Mouse (Mus musculus) adrenal gland, postnatal 14 days (tissue): Measurements from ENCODE around the gene Gm11733. TPM values are rescaled to one million over a fixed set of nuclear protein-coding genes. Genes with fewer than 3 reads are reported as not detected.

Source experiments
- DNase-seq: peaks from one replicate; pipeline ENCODE4 v3.0.0; 2021; ENCODE audit warnings: mixed read lengths
- total RNA-seq: library from RNA; stranded (reverse); gene quantifications from 2 replicates; pipeline ENCODE4 v1.2.3, GENCODE M21; 2021

Gm11733 gene
- total RNA-seq, 1 experiment from 2014 or later, result not detected

DNA sequence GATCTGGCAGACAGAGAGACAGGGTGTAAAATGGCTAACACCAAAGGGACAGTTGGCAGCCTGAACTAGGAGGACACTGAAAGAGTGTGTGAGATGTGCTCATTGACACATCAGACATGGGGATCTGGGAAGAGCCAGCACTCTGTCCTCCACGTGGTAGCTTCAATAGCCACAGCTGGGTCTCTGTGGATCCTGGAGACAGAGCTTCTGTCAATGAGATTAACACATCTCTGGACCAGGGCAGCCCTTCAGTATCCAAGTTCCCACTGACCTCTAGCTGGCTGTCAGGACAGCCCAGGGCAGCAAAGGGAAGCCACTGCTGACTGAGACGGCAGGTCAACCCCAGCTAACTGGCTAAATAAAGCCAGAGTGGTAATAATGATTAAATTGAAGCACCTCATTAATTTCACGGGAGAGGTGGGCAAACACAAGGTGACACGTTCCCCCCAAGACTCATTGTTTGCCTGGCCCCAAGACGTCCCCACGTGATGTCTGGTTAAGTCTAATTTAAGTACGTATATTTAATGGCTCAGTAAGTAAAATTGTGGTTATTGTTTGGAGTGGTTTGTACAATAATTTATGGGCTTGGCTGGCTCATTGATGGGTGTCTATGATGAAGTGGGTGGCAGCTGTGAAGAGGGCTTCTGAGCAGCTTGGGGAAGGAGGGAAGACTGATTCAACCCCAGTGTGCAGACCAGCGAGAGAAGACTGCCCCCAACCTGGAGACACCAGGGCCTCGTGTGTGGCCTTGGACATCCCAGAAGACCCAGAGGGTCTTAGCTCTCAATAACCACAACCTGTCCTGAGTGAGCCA lies 51.5 kb downstream of the Gm11733 start:
- no peak for DNase-seq

- peak; percentile 60 for DNase-seq
Measured at GRCm38 (mm10) chr11:117536586-117536985, 52.4 kb downstream of the Gm11733 start.

Other genes with a start within 250 kb of the Gm11733 start
- gene Tnrc6c, start 169.9 kb downstream of the Gm11733 start, total RNA-seq, result 22.7 and 29.5 TPM in 2 replicates